Mouse (Mus musculus) megakaryocyte, embryonic 14.5 days (primary cell): ENCODE measurements around the gene Yeats4.

ENCODE experiments used
- FLI1 ChIP-seq: IDR thresholded peaks from 2 replicates; pipeline ENCODE4 v1.6.1; 2012; ENCODE audit warnings: low read length, inconsistent platforms, mixed read lengths
- GATA1 ChIP-seq: IDR thresholded peaks from 3 replicates; pipeline ENCODE4 v1.6.1; 2012; ENCODE audit warnings: mixed read lengths, low read length, inconsistent platforms, borderline replicate concordance

- TF ChIP-seq GATA1 (no peak), FLI1 (no peak)
Measured at GRCm38 (mm10) chr10:117203558-117203981, 20.7 kb downstream of the Yeats4 start.
